Mouse (Mus musculus) kidney, postnatal 10 days (tissue): Measurements from ENCODE around the gene Palld.

ENCODE experiments used
- DNase-seq: peaks from one replicate; pipeline ENCODE4 v3.0.0; 2021; ENCODE audit warnings: mixed read lengths

Palld gene

GRCm38 (mm10) chr8:61722226-61722625 is 180.3 kb downstream of the Palld start:
- no peak for DNase-seq

- DNase-seq = no peak
Observed at GRCm38 (mm10) chr8:61715351-61716125, 187.0 kb downstream of the Palld start.

GRCm38 (mm10) chr8:61714293-61714831 is 188.1 kb downstream of the Palld start:
- no peak for DNase-seq

- DNase-seq = no peak
Observed at GRCm38 (mm10) chr8:61713195-61713990, 189.1 kb downstream of the Palld start.

- no peak for DNase-seq
Observed at GRCm38 (mm10) chr8:61712426-61712825, 190.1 kb downstream of the Palld start.

GRCm38 (mm10) chr8:61708586-61709305 is 193.7 kb downstream of the Palld start:
- DNase-seq = no peak

GRCm38 (mm10) chr8:61705491-61705890 is 197.0 kb downstream of the Palld start:
- no peak for DNase-seq

GRCm38 (mm10) chr8:61702122-61702521 is 200.4 kb downstream of the Palld start:
- no peak for DNase-seq

GRCm38 (mm10) chr8:61700932-61701681 is 201.4 kb downstream of the Palld start:
- peak; percentile 34 for DNase-seq

GRCm38 (mm10) chr8:61700298-61700697 is 202.2 kb downstream of the Palld start:
- DNase-seq = peak; percentile 57

- DNase-seq = no peak
Observed at GRCm38 (mm10) chr8:61698959-61699358, 203.5 kb downstream of the Palld start.

GRCm38 (mm10) chr8:61697728-61698385 is 204.6 kb downstream of the Palld start:
- no peak for DNase-seq

GRCm38 (mm10) chr8:61696846-61697455 is 205.5 kb downstream of the Palld start:
- no peak for DNase-seq

GRCm38 (mm10) chr8:61695416-61695815 is 207.1 kb downstream of the Palld start:
- peak; percentile 40 for DNase-seq

GRCm38 (mm10) chr8:61692866-61693265 is 209.6 kb downstream of the Palld start:
- DNase-seq = no peak

GRCm38 (mm10) chr8:61692129-61692528 is 210.4 kb downstream of the Palld start:
- DNase-seq = no peak

- no peak for DNase-seq
Observed at GRCm38 (mm10) chr8:61691391-61691790, 211.1 kb downstream of the Palld start.

GRCm38 (mm10) chr8:61687071-61687470 is 215.4 kb downstream of the Palld start:
- DNase-seq = no peak

- peak; percentile 69 for DNase-seq
Observed at GRCm38 (mm10) chr8:61686340-61686739, 216.2 kb downstream of the Palld start.

- DNase-seq = no peak
Observed at GRCm38 (mm10) chr8:61685280-61685679, 217.2 kb downstream of the Palld start.

- no peak for DNase-seq
Observed at GRCm38 (mm10) chr8:61684280-61684939, 218.1 kb downstream of the Palld start.
